Mouse (Mus musculus) CH12.LX (cell line): ENCODE results near the gene Lcor.

Experiments used
- CTCF ChIP-seq, 2 experiments: IDR thresholded peaks in 1 of 2; conservative IDR thresholded peaks in 1 of 2; 2 replicates each; pipeline ENCODE4 v1.5.1; 2011 to 2012; ENCODE audit warnings: low read depth in 2 of 2, low read length in 2 of 2, improper control_type of control experiment in 1 of 2, inconsistent platforms in 1 of 2, mild to moderate bottlenecking in 1 of 2, moderate library complexity in 1 of 2
- ELF1 ChIP-seq: IDR thresholded peaks from 2 replicates; pipeline ENCODE4 v1.6.1; 2014; ENCODE audit warnings: low read depth, mild to moderate bottlenecking, inconsistent platforms, low read length, improper control_type of control experiment
- EP300 ChIP-seq: IDR thresholded peaks from 2 replicates; pipeline ENCODE4 v1.6.1; 2011; ENCODE audit warnings: low read length, improper control_type of control experiment
- ETS1 ChIP-seq: conservative IDR thresholded peaks from 2 replicates; pipeline ENCODE4 v1.6.1; 2012; ENCODE audit warnings: low read depth, mild to moderate bottlenecking, inconsistent platforms, low read length, improper control_type of control experiment, moderate library complexity
- JUND ChIP-seq: conservative IDR thresholded peaks from 2 replicates; pipeline ENCODE4 v1.6.1; 2011; ENCODE audit warnings: low read depth, low read length, improper control_type of control experiment
- MAZ ChIP-seq: IDR thresholded peaks from 2 replicates; pipeline ENCODE4 v1.6.1; 2012; ENCODE audit warnings: low read depth, mild to moderate bottlenecking, inconsistent platforms, low read length, improper control_type of control experiment, moderate library complexity
- MEF2A ChIP-seq: IDR thresholded peaks from 2 replicates; pipeline ENCODE4 v1.6.1; 2014; ENCODE audit warnings: low read depth, mild to moderate bottlenecking, inconsistent platforms, low read length, improper control_type of control experiment, borderline replicate concordance
- NRF1 ChIP-seq: IDR thresholded peaks from 2 replicates; pipeline ENCODE4 v1.6.1; 2014; ENCODE audit warnings: low read depth, mild to moderate bottlenecking, inconsistent platforms, low read length, improper control_type of control experiment, moderate library complexity
- POLR2A ChIP-seq: IDR thresholded peaks from 2 replicates; pipeline ENCODE4 v1.6.1; 2011; ENCODE audit warnings: low read depth, mild to moderate bottlenecking, improper control_type of control experiment, low read length
- UBTF ChIP-seq: IDR thresholded peaks from 2 replicates; pipeline ENCODE4 v1.6.1; 2012; ENCODE audit warnings: low read depth, mild to moderate bottlenecking, inconsistent platforms, low read length, improper control_type of control experiment, moderate library complexity
- ZNF384 ChIP-seq: IDR thresholded peaks from 2 replicates; pipeline ENCODE4 v1.6.1; 2012; ENCODE audit warnings: low read depth, low read length, improper control_type of control experiment, inconsistent platforms

DNA sequence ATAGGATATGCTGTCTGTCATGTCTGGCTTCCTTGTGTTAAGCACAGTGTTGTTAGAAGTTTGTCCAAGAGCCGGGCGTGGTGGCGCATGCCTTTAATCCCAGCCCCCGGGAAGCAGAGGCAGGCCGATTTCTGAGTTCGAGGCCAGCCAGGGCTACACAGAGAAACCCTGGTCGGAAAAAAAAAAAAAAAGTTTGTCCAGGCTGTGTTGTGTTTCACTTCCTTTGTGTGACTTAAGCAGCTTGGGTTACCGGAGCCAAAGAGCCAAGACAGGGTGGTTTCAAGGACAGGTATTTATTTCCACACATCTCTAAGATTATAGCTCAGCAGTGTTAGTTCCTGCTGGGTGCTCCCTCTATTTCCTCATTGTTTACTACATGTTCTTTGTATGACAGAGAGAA is 25.4 kb downstream of the Lcor start:
- no peak for TF ChIP-seq ETS1
- no peak for TF ChIP-seq UBTF
- TF ChIP-seq POLR2A, result no peak
- TF ChIP-seq EP300, result peak; percentile 62
- no peak for TF ChIP-seq JUND
- no peak for TF ChIP-seq MAZ
- TF ChIP-seq ELF1, result no peak
- no peak for TF ChIP-seq NRF1
- TF ChIP-seq CTCF (conservative IDR thresholded peaks at IDR 0.05 in 1 of 2, IDR thresholded peaks at IDR 0.05 in 1 of 2; ENCODE audit: low read depth in 2 of 2, low read length in 2 of 2), result no peak
- TF ChIP-seq ZNF384, result peak; percentile 91
- TF ChIP-seq MEF2A, result no peak
